Mouse (Mus musculus): ENCODE data around the gene Elp4.

Gene Elp4

DNA sequence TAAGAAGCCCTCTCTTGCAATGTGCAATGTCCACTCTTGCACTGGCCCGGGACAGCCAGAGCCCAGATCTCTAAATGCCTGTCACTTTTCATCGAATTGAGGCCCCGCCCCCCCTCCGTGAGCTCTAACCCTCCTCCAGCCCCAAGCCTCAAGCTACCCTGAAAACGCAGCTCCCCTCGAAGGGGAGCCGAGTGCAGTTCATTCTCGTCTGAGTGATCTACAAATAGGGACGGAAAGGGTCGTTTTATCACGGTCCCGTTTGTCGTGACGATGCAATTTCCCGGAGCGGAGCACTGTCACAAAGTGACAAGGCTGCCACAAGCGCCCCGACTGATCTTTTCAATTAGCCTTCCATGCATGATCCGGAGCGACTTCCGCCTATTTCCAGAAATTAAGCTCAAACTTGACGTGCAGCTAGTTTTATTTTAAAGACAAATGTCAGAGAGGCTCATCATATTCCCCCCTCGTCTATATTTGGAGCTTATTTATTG is 222.3 kb downstream of the Elp4 start:
- peak; percentile 75 for DNase-seq (ENCODE audit: low spot score)

DNA sequence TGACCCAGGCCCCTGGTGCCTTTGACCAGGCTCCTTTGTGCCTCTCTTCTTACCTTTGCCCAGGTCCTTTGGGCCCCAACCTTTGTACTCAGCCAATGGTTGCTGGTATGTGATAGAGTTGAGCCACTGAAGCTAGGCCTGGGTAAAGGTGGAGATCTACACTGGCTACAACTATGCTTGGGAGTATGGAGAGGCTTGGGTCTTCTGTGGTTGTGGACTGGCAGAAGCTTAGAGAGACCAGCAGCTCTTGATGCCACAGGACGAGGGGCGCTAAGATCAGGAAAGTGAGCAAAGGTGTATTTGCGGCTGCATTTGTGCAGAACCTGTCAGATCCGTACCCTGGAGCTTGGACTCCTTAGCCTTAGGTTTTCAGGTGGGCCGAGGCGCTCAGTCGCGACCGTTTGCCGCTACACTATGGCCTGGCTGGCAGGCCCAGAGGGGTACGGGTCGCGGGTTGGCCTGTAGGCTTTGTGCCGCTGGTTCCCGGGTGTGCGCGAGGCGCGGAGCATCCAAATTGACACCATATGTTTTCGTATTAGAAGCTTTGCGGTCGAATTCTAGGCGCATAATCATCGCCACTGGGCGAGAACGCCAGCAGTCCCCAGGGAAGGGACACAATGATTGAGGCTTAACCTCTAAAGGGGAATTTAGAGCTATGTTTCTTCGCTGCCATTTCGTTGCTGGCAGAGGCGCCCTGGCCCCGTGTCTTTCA is 223.2 kb downstream of the Elp4 start:
- DNase-seq (ENCODE audit: low spot score): peak; percentile 65

DNA sequence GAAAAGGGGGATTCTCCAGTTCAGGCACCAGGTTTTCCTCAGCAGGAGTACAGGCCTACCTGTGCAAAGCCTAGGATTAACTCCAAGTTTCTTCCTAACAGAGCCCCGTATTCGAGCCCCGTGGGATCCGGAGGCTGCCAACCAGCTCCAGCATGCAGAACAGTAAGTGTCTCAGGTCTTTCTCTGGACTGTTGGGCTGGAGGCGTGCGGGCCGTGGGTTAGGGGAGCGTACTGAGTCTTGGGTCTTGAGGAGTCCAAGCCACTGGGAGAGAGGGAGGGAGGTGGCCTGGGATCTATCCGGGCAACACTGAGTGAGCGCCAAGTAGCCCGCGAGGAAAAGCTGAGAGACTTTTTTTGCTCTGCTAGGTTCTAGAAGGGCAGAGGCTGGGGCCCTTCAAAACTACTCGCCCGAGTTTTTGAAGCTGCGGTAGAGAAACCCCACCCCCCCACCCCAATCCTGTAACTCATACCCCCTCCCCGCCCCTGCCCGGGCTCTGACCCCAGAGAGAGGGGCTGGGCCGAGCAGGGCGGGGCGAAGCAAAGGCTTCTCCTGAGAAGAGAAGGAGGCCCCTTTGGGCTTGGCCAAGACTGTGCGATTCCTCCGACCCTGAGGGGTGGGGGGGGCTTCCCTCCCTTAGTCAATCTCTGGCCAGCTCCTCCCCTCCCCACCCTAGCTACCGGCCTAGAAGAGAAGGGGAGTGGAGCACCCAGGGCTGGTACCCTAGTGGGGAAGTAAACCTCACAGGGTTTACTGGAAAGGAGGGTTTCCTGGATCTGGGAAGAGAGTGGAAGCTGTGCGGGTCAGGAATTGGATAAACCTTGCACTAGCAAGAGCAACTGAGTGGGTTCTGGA is 224.0 kb downstream of the Elp4 start:
- peak; percentile 73 for DNase-seq (ENCODE audit: low spot score)

DNA sequence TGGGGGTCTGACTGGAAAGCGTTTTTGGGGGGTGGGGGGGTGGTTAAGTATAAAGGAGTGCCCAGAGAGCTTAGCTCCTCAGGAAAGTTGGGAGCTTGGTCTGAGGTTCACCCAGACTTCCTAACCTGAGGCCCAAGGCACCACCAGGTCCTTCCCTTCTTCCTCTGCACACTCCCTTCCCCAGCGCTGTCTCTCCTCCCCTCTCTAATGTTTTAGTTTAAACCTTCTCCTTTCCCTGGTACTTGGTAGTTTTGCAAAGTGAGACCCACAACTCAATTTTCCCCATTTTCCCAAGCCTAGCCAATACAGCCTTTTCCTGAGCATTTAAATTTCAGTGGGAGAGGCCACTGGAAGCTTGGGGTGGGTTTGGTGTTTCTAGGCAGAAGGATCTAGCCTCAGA is 225.0 kb downstream of the Elp4 start:
- DNase-seq (ENCODE audit: low spot score): no peak

DNA sequence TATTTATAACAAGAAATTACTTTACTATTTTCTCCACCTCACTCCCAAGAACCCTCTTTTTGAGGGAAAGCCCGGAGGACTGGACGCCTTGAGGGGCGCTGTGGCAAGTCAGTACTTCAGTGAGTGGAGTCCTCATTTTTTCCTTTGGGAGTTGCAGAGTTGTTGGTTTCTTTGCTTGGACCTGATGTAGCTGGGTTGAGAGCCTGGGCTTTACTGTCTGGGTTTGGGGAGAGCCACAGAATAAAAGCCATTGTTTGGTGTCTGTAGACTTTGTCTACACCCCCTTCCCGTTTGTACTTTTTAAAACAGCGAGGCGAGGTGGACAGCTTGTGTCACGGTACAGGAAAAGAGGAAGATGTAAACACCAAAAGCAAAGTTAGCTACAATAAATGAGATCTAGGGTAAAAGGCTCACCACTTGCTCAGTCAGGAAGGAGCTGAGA is 225.5 kb downstream of the Elp4 start:
- DNase-seq (ENCODE audit: low spot score): peak; percentile 50

DNA sequence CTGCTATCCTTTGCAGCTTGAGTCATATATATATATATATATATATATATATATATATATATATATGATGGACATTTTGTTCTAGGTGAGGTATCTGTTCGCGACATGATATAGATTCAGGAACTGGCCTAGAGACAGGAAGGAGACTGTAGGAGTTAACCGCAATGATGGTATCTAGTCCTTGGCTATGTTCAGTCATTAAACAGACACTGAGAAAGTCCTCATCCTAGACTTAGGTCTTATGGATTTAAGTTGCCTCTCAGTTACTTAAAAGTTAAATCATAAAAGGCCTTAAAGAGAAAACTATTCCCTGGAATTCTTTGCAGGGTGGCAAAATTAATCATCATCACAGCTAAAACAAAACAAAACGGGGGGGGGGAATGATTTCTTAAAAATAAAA is 226.1 kb downstream of the Elp4 start:
- DNase-seq (ENCODE audit: low spot score): peak; percentile 43

DNA sequence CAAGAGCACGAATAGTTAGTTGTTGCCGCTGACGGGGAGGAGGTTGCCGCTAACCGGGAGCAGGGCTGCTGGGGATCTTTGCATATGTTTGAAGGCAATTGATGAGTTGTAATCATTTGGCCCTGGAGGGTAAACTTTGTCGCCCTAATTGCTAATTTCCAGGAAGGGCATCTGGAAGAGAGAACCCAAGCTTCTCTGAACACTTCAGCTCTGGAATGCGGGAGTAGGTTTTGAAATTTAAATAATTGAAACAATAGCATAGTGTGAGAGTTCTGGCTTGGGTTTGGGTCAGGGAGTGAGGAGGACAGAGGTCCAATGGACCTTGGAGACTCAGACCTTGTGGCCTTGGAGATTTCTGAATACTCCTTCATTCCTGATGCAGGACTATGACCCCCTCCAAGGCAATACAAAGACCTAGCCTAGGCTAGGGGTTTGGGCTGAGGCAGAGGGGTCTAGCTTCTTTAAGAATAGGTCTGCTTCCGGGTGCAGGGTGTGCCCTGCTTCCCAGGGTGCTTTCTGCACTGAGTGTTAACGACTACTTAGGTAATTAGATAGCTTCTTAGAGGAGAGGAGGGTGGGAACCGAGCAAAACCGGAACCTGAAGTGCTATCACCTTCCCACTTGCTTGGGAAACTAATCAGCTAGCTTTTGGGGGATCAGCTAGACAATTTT is 226.8 kb downstream of the Elp4 start:
- DNase-seq (ENCODE audit: low spot score): peak; percentile 55

DNA sequence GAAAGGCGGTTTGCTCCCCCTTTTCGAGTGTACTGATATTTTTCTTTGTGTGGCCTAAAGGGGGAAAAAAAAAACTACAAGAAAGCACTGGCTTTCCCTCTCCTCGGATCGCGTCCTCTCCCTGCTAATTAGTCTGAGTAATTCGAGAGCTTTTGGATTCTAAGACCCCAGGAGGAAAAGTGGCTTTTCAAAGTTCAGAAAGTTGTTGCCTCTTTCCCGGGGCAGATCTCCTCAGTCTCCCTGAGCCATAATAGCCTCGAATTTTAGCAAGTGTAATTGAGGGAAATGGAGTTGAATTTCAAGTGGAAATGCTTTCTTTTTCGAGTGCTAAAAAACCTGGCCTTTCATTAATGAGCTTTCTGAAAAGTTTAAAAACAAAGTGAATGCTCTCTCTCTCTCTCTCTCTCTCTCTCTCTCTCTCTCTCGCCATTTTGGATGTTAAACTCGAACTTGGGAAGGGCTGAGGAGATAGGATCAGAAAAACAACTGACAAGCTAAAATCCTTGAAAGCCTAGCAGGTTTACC is 227.4 kb downstream of the Elp4 start:
- peak; percentile 67 for DNase-seq (ENCODE audit: low spot score)

DNA sequence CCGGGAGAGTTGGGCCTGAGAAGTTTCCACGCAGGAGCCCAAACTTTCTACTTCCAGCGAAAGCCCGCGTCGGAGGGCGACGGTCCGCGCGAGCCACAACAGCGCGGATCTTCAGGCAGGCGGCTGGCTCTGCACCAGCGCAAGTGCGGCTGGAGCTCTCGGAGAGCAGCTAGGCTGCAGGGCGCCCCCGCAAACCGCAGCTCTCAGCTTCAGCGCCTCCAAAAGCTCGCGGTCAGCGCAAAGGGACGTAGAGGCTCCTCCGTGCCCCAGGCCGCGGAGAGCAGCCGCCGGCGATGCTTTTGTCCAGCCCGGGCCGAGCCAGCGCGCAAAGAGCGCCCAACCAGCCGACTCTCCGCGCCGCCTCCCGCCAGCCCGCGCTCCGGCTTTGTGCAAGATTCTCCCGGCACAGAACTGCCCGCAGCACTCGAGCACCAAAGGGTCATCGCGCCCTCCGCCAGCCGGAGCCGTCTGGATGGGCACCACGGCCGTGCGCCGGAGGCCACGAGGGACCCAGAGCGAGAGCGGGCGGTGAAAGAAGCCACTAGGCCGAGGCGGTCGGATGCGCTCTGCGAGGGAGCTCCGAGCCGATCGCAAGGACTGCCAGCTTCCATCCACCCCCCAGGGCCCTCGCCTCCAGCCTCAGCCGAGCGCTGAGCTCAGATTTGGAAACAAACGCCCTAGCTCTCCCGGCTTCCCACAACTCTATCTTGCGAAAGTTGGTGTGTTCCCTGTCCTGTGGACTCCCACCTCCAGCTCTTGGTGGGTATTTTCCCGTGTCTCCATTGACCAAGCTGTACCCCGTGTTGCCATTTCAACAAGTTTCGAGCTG is 228.1 kb downstream of the Elp4 start:
- DNase-seq (ENCODE audit: low spot score): peak; percentile 68

DNA sequence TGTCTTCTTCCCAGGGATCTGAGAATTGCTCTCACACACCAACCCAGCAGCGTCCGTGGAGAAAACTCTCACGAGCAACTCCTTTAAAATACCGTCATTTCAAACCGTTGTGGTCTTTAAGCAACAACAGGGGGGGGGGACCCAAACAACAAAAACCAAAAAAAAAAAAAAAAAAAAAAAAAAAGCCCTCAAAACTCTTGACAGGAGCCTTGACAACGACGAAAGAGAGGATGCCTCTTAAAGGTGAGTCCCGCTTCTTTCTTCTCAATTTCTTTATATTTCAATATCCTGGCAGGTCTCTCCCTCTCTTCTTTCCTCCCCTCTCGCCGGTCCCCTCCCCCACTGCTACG is 228.7 kb downstream of the Elp4 start:
- DNase-seq (ENCODE audit: low spot score): no peak

DNA sequence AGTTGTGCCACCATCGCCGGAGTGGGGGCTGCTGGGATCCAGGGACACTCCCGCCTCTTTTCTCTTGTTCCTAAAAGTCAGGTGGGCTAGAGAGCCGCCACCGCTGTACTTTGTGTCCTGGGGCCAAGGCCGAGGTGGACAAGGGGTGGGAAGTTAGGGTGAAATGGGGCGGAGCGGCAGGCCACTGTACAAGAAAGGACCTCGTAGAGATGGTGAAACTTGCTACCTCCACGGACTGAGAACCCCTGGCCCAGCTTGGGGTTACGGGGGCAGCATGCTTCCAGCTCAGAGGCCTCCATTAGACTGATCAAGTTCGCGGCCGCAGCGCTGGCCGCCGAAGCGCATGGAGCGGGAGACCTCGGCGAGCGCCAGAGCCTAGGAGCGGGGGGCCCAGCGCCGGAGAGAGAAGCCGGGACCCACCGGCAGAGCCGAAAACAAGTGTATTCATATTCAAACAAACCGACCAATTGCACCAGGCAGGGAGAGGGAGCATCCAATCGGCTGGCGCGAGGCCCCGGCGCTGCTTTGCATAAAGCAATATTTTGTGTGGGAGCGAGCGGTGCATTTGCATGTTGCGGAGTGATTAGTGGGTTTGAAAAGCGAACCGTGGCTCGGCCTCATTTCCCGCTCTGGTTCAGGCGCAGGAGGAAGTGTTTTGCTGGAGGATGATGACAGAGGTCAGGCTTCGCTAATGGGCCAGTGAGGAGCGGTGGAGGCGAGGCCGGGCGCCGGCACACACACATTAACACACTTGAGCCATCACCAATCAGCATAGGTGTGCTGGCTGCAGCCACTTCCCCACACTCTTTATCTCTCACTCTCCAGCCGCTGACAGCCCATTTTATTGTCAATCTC is 229.3 kb downstream of the Elp4 start:
- peak; percentile 92 for DNase-seq (ENCODE audit: low spot score)

DNA sequence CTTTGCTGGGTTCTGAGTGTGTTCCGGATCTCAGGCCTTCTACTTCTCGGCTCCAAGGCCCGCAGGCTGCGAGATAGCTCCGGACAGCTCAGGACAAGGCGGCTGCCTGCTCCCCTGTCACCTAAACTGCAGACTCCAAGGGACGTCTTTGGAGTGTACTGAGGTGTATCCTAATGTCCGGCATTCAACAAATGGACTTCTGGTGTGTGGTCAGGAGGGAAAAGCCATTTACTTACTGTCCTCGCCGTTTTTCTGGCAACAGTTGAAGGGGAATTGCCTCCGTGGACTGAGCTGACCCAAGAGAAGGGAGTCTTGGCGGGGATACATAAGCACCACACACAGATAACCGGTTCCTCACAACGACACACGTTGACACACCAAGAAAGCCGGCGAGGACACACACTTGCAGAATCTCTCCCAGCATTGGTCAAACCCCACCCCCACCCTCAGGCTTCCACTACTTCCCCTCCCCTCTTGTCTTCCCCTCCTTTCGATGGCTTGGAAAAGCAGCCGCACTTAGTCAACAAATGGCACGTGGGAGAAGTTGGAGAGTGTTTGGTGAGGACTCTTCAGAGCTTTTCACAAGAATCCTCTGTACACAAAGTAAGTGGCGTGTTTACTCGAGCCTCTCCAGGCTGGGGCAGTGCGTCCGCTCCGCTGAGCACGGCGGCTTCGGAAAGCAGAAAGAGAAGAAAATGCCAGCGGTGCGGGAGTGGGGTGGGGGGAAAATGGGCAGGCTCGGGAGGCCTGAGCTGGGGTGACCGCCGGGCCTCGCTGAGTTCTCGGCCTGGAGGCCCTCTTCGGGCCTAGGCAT is 230.1 kb downstream of the Elp4 start:
- DNase-seq (ENCODE audit: low spot score): peak; percentile 73

DNA sequence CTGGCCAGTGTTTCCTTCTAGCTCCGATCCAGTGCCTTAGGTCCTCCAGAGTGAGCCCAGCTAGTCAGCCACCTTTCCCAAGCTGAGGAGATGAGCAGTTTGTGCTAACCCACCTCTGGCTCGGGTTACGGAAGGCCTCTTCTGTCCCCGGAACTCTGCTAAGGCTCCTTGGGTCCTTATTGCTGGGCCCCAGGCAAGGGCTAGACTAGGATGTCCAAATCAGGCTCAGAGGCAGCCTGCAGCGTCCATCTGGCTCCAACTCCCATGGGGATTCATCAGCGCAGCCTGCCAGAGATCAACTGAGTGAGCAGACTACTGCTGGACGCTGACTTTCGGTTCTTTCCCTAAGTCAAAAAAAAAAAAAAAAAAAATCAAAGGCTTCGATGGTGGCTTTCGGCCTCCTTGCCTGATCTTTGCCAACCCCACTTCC is 230.7 kb downstream of the Elp4 start:
- peak; percentile 65 for DNase-seq (ENCODE audit: low spot score)

DNA sequence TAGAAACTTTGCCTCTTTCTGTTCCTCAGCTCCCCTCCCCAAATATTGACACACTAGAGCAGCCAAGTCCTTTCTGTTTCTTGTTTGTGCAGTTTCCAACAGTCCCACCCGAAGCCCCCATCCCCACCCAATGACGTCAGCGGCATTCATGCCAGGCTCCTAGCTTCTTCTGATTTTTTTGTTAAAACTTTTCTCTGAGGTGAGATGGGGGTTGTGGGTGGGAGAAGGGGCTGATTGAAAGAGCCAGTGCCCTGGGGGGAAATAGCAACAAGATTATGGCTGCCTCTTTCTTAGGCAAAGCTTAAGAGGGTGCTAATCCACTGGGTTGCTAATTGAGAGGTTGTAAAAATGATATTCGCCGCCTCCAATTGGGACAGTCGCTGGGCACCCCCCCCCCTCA is 231.3 kb downstream of the Elp4 start:
- peak; percentile 40 for DNase-seq (ENCODE audit: low spot score)

DNA sequence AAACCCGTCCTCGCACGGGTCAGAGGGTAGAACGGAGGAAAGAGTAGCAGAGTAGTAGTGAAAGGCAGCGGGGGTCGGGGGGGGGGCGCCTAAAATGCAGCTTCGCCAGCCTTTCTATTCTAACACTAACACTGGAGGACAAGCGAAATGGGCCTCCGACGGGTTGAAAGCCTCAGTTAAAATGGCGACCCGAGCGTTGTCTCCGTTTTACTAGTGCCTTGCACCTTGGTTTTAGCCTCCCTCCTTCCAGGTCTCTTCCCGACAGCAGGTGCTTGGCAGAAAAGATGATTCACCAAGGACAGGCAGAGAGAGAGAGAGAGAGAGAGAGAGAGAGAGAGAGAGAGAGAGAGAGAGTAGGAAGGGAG is 231.8 kb downstream of the Elp4 start:
- peak; percentile 64 for DNase-seq (ENCODE audit: low spot score)

DNA sequence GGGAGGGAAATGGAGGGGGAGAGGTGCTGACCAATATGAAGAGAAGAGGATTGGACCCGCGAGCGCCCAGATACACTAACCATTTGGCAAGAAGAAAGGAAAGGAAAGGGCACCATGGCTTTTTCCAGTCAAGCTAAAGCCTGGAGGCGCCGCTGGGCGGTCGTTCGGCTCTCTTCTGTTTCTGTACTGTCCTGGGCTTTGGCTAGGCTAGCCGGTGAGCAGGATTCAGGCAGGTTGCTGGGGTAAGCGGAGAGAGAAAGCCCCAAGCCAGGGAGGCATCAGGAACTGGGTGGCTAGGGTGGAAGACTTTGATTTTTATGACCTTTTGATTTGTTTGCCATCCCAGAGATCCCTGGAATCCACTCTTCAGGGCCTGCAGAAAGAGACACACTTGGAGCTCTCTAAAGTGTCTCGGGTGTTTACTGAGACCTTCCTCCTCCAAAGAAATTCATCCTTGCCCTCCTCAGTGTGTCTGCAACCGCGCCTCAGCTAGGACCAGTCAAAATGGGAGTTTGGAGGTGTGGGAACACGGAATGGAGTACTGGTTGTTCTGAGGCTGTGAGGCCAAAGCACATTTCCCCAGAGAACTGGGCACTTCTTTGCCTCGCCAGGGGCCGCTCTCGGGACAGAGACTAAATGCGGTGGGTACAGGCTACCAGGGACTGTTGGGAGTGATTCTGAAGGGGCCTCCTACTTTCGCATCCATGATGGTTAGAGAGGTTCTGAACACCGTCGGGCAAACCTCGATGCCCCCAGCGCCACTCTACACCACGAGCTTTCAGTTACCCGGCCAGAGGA is 232.4 kb downstream of the Elp4 start:
- peak; percentile 61 for DNase-seq (ENCODE audit: low spot score)

DNA sequence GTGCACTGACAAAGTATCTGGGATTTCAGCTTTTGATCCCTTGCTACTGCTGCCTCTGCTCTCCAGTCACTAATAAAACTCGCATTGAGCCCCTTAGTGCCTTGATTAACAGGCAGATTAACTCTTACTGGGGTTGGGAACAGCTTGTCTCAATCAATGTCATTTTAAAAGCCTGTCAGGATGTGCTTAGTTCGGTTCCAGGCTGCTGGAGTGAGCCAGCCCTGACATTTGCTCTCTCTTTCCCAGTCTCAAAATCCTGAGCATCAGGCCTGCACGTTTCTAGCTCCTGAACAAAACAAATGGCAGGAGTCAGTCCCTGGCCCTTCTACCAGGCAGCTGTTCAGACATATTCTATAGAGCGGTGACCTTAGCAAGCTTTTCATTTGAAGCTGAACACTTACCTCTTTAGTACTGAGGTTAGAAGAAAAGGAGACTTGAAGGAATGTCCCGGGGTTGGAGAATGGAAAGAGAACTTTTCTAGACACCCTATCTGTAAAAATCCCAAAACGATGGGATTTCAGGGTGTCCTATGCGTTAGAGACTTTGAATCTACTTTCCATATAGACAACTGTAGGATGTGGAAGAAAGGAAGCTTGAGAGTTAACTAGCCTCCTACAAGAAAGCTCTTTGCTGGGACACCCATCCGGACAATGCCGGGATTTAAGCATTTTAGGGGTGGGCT is 233.1 kb downstream of the Elp4 start:
- DNase-seq (ENCODE audit: low spot score): peak; percentile 61

DNA sequence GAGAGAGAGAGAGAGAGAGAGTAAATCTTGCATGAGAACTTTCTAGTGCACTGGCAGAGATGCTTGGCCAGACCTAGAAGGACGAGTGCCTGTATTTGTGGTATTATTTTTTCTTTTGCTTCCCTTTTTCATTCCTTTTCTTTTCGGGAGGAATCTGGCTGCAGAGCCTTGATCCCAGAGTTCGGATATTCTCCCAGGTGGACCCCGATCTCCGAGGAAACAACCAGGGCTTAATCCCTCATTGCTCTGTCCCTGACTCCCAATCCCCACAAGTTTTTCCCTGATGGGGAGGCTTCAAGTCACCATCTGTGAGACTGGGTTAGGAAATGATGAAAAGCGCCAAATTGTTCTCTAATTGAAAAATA is 233.7 kb downstream of the Elp4 start:
- peak; percentile 17 for DNase-seq (ENCODE audit: low spot score)

Measured in embryo, embryonic 10.5 days (tissue).